Mouse (Mus musculus) left cerebral cortex, adult 9 months (tissue): ENCODE data around the gene Map3k11.
"Not testable (repeated sequence)": the region's sequence is repeated elsewhere in the genome, so short reads cannot be mapped to it uniquely, and the experiment has no call there.

Experiments
- DNase-seq, 2 experiments: peaks; one replicate each; pipeline ENCODE4 v3.0.0; 2022; ENCODE audit warnings: low spot score in 2 of 2

Map3k11 gene

DNA sequence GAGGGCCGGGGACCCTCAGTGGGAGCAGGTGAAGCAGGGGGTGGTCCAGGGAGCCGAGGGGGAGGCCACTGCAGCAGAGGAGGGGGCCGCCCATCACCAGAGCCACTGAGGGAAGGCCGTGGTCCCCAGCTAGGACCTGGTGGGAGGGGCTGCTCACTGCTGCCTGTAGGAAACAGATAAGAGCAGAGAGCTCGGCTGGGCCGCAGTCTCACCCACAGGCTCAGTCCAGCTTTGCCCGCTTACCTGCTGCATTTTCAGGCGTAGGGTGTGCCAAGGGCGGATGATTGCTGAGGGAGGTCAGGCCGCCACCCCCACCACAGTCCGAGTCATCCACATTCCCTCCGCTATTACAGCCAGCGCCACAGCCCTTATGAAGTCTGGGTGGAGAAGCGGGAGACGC lies 23.1 kb upstream of the Map3k11 start:
- no peak for DNase-seq

DNA sequence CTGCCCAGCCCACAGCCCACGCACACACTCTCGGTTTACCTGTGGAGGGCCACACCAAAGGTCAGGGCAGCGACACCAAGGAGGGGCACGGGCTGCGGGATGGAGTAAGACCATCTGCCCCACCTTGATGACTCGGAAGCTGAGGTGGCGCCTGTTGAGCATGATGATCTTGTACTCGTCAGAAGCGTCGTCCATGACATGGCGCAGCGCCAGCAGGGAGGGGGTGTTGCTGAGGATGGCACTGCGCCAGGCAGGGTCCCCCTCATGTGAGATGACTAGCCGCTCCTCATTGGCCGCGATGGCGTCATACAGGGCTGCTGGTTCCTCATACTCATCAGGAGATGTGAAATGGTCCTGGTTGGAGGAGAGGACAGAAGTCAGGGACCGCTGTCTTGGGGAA lies 22.2 kb upstream of the Map3k11 start:
- DNase-seq: no peak

DNA sequence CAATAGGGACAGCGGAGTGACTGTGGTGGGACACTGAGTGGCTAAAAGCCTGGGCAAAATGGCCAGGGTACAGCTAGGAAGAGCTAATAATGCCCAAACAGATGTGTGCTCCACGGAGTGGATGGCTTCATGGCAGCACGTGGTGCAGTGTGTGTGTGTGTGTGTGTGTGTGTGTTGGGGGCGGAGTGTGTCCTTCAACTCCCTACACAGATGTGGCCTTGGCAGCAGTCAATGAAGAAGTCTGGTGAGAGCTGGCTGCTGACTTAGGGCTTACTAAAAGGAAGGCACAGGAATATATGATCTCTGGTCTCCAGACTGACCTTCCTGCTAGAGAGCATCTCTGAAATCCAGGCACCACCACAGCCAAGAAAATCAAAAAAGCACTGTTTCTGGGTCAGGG lies 20.2 kb upstream of the Map3k11 start:
- no peak for DNase-seq

GRCm38 (mm10) chr19:5680432-5680831 lies 8.1 kb upstream of the Map3k11 start:
- no peak for DNase-seq

- DNase-seq: no peak
These were observed 4.3 kb upstream of the Map3k11 start for GRCm38 (mm10) chr19:5684236-5684635.

DNA sequence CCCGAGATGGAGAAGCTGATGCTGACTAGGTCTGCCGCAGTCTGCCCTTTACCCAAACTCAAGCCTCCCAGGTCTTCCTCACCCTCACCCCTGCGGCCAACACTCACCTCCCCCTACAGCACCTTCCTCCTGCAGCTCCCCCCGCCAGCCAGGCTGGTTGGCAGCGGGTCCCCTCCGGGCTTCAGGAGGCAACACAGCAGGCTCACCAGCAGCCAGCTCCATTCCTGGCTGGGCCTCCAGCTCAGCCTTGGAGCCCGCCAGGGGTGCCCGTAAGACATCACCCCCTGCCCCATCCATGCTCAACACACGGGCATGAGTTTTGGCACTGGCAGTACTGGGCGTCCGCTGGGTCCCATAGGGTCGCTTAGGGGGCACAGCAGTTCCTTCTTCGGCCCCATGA lies 3.6 kb upstream of the Map3k11 start:
- no peak for DNase-seq

- no peak for DNase-seq
These were observed 3.1 kb upstream of the Map3k11 start for GRCm38 (mm10) chr19:5685431-5685830.

- no peak for DNase-seq
These were observed 2.7 kb upstream of the Map3k11 start for GRCm38 (mm10) chr19:5685861-5686260.

GRCm38 (mm10) chr19:5686437-5686836 lies 2.1 kb upstream of the Map3k11 start:
- DNase-seq: no peak

GRCm38 (mm10) chr19:5686954-5687353 lies 1.6 kb upstream of the Map3k11 start:
- DNase-seq: not testable (repeated sequence)

DNA sequence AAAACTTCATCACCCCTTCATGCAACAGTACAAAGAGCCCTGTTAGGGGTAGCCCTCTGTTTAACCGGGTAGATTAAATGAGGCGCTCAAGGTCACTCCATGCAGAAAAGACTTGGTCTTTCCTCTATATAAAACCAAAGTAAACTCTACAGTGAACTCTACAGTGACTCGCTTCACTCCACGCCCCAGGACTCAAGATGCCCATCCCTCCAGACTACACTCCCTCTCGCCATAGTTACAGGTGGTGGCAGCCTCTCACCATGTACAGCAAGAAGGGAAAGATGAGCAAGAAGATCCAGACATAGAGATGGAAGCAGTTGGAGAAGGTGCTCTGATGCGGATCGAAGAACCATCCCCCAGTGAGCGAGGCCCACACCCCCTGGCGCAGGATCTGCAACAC lies 804 bp upstream of the Map3k11 start:
- no peak for DNase-seq

DNA sequence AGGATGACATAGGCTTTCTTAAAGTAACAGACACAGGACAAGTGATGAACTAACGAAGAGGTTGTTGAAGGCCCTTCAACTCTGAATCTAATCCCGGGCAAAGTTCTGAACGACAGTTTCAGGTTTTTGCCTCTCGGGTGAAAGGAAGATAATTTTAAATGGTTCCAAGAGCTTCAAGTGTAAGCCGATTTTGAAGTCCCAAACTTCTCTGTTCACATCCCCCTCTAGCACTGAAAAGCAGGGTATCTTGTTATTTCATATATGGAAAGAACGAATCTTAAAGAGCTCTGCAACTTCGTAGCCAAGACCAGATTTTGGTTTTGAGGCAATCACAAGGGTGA lies 516 bp downstream of the Map3k11 start:
- DNase-seq: no peak

GRCm38 (mm10) chr19:5689565-5690342 lies 1.2 kb downstream of the Map3k11 start:
- peak in 1 of 2 experiments; percentile 77 for DNase-seq

- DNase-seq: peak in 1 of 2 experiments; percentile 40
These were observed 1.8 kb downstream of the Map3k11 start for GRCm38 (mm10) chr19:5690343-5690735.

- no peak for DNase-seq
These were observed 3.1 kb downstream of the Map3k11 start for GRCm38 (mm10) chr19:5691601-5692000.

DNA sequence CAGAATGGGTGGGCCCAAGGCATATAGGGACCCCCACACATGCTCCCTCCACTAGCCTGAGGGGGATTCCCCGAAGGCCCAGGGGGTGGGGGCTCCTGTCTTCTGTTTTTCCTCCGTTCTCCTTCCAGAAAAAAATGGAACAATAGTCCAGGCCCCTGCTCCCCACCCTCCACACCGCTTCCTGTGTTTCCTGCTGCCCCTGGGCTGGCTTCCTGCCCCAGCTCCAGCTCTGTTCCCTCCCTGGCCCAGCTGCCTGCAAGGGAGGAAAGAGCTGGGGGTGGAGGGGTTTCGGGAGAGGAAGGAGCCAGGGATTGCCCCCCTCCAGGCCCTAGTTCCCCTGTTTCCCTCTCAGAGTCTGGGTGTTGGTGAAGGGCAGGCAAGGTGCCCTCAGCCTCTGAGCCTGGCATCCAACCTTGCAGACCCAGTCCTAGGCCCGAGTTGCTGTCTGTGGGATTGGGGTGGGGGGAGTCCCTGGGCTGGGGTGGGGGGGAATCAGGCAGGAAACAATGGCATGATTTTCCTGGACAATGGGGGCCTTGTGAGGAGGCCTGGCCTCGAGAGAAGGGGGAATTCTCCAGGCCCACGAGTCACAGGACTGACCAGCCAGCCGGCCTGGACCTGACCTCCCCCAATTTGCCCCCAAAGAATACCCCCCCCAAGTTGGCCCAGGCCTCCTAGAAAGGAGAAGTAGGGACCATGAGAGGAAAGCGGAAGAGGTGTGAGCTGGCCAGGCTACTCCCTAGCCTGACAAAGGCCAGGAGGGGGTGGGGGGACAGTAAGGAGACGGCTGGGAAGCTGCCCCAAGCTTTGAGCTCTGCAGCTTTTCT lies 3.8 kb downstream of the Map3k11 start:
- no peak for DNase-seq

GRCm38 (mm10) chr19:5692913-5693396 lies 4.4 kb downstream of the Map3k11 start:
- peak in 1 of 2 experiments; percentile 27 for DNase-seq

DNA sequence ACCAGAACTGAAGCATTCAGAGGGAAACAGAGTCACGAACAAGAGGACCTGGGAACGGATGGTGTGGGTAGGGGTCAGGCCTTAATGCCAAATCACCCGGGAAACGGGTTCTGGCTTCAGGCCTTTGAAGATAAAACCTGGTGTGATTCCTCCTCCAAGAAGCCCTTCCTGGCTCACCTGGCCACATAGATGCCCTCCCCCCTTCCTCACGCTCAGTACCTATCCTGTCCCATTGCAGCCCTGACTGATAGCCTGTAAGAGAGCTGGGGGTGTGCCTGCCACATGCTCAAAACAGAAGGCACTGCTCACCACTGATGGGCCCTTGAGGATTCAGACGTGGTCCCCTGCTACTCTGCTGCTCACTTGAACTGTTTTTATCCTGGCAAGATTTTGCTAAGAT lies 5.3 kb downstream of the Map3k11 start:
- no peak for DNase-seq

- DNase-seq: no peak
These were observed 7.4 kb downstream of the Map3k11 start for GRCm38 (mm10) chr19:5695849-5696462.

DNA sequence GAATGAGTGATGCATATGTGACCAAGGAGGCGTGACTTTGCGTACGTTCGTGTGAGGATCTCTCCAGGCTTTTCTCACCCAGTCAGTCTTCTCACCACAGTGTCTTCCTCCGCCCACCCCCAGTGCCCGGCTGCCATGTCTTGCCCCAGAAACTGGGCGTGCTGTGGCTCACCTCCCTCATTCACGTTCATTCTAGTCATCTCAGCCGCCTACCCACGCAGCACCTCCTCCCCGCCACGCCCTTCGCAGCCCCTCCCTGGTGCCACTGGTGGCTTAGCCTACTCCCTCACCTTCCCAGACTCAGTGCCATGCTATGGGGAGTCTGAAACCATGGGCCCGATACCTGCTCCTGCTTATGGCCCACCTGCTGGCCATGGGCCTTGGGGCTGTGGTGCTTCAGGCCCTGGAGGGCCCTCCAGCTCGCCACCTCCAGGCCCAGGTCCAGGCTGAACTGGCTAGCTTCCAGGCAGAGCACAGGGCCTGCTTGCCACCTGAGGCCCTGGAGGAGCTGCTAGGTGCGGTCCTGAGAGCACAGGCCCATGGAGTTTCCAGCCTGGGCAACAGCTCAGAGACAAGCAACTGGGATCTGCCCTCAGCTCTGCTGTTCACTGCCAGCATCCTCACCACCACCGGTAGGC lies 15.7 kb downstream of the Map3k11 start, which contains the start of gene Kcnk7:
Kcnk7 (plus strand) TSS at position 205 of the 638 bp plus-strand sequence.
- no peak for DNase-seq

DNA sequence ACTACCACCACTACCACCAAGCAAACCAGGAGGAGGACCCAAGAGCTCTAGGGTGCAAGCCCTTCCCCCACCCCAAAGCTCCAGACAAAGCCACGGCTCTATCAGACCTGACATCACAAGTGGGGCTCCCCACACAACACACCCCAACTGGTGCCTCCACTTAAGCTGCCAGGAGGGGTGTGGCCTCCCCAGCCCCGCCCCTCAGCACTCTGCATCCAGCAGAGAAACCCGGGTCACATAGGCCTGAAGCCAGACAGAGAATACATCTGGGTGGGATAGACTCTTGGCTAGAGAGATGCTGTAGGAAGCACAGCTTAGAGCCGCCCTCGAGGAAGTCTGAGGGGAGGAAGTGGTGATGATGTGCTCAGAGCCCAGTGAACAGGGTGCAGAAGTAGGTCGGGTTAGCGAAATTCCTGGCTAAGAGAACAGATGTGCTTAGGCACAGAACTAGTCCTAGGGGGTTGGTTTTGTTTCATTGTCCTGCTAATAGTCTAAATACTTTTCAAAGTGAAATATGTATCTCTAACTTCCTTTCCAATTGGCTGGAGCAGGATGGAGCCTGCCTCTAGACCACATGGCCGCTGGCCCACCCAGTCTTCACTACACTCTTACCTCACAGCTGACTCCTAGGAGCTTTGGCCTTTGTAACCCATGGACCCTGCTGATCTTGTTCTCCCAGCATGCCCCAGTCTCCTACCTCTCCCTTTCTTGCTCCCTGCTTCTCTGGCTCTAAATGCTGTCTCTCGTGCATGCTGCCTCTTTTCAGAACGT lies 16.4 kb downstream of the Map3k11 start:
- no peak for DNase-seq
